Mouse (Mus musculus) telencephalon, adult 2 months (tissue): ENCODE results near the gene Cd300e.
"Not testable (repeated sequence)": the region's sequence is repeated elsewhere in the genome, so short reads cannot be mapped to it uniquely, and the experiment has no call there.

Experiments used
- DNase-seq: peaks from one replicate; pipeline ENCODE4 v3.0.0-alpha.2; 2011; ENCODE audit warnings: low read depth, low spot score

Gene Cd300e

GRCm38 (mm10) chr11:115082196-115082595 lies 20.2 kb upstream of the Cd300e start:
- DNase-seq = no peak

GRCm38 (mm10) chr11:115081373-115081772 lies 19.4 kb upstream of the Cd300e start:
- DNase-seq = no peak

- peak; percentile 43 for DNase-seq
These were observed 18.9 kb upstream of the Cd300e start for GRCm38 (mm10) chr11:115080886-115081285.

GRCm38 (mm10) chr11:115078680-115079079 lies 16.7 kb upstream of the Cd300e start:
- no peak for DNase-seq

- no peak for DNase-seq
These were observed 15.5 kb upstream of the Cd300e start for GRCm38 (mm10) chr11:115077436-115077835.

- no peak for DNase-seq
These were observed 13.9 kb upstream of the Cd300e start for GRCm38 (mm10) chr11:115075859-115076258.

GRCm38 (mm10) chr11:115075407-115075806 lies 13.4 kb upstream of the Cd300e start:
- no peak for DNase-seq

GRCm38 (mm10) chr11:115073002-115073401 lies 11.0 kb upstream of the Cd300e start:
- no peak for DNase-seq

GRCm38 (mm10) chr11:115071631-115072294 lies 9.8 kb upstream of the Cd300e start:
- no peak for DNase-seq

- no peak for DNase-seq
These were observed 9.1 kb upstream of the Cd300e start for GRCm38 (mm10) chr11:115071015-115071551.

GRCm38 (mm10) chr11:115066768-115067167 lies 4.8 kb upstream of the Cd300e start:
- DNase-seq = no peak

- DNase-seq = no peak
These were observed 2.2 kb downstream of the Cd300e start for GRCm38 (mm10) chr11:115059797-115060196.

GRCm38 (mm10) chr11:115058701-115059100 lies 3.3 kb downstream of the Cd300e start:
- DNase-seq = no peak

GRCm38 (mm10) chr11:115054537-115054936 lies 7.4 kb downstream of the Cd300e start:
- DNase-seq = no peak

GRCm38 (mm10) chr11:115052991-115053390 lies 9.0 kb downstream of the Cd300e start:
- DNase-seq = no peak

GRCm38 (mm10) chr11:115052206-115052605 lies 9.8 kb downstream of the Cd300e start:
- no peak for DNase-seq

GRCm38 (mm10) chr11:115049282-115049895 lies 12.6 kb downstream of the Cd300e start:
- no peak for DNase-seq

- DNase-seq = no peak
These were observed 13.7 kb downstream of the Cd300e start, which contains the start of gene Cd300ld3 for GRCm38 (mm10) chr11:115048259-115048658. TSS of gene Cd300ld3 (minus strand) at chr11:115048409.

- DNase-seq = not testable (repeated sequence)
These were observed 24.3 kb downstream of the Cd300e start, which contains the start of gene Cd300ld5 for GRCm38 (mm10) chr11:115037669-115038068. TSS of gene Cd300ld5 (minus strand) at chr11:115037769.

GRCm38 (mm10) chr11:115026912-115027311 lies 35.1 kb downstream of the Cd300e start, which contains the start of gene Cd300ld4:
TSS of gene Cd300ld4 (minus strand) at chr11:115027012.
- DNase-seq = not testable (repeated sequence)

GRCm38 (mm10) chr11:115016093-115016492 lies 45.9 kb downstream of the Cd300e start, which contains the start of gene Cd300ld2:
TSS of gene Cd300ld2 (minus strand) at chr11:115016193.
- not testable (repeated sequence) for DNase-seq

- DNase-seq = peak; percentile 19
These were observed 57.9 kb downstream of the Cd300e start for GRCm38 (mm10) chr11:115004070-115004469.
